Mouse (Mus musculus): ENCODE measurements around the gene Hyal4. TPM values are rescaled to one million over a fixed set of nuclear protein-coding genes. Genes with fewer than 3 reads are reported as not detected.

The Hyal4 gene
- polyA plus RNA-seq, 1 experiment from 2014 or later = 0.99 TPM

DNA sequence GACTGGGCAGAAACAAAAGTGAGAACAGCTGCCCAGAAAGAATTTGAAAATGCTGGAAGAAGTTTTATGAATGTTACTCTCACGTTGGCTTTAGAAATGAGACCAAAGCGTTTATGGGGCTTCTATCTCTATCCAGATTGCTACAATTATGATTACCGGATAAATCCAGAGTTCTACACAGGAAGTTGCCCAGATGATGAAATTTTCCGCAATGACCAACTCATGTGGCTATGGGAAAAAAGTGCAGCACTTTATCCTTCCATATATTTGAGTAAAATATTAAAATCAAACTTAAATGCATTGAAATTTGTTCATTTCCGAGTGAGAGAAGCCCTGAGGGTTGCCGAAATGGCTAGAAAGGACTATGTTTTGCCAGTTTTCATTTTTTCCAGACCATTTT, 13.6 kb upstream of the Hyal4 start:
- Histone ChIP-seq H3K36me3 (ENCODE audit: control insufficient read depth, insufficient read depth, low read length) (no peaks in the 10 kb centered on the region), H3K9me3 (ENCODE audit: control insufficient read depth, low read length) (no peaks in the 10 kb centered on the region), H3K27me3 (ENCODE audit: control insufficient read depth, insufficient read depth, low read length) (no peaks in the 10 kb centered on the region), H3K4me2 (replicated peaks; ENCODE audit: low read depth) (no peak overlapping the region), H3K4me1 (replicated peaks; ENCODE audit: control insufficient read depth, insufficient read depth) (no peaks in the 10 kb centered on the region), H3K9ac (ENCODE audit: low read length) (no peak overlapping the region), H3K27ac (replicated peaks) (no peak overlapping the region), H3K4me3 (ENCODE audit: low read depth, low read length) (no peak overlapping the region)
- WGBS = 80% methylated on average over 6 of the region's 6 CpGs
- ATAC-seq (ENCODE audit: low FRiP score, low TSS enrichment) = no peak
- TF ChIP-seq CTCF (IDR thresholded peaks at IDR 0.05; ENCODE audit: low read depth) = no peak
- no peak for TF ChIP-seq EP300 (optimal IDR thresholded peaks at IDR 0.05)
- DNase-seq (ENCODE audit: low spot score) = no peak

DNA sequence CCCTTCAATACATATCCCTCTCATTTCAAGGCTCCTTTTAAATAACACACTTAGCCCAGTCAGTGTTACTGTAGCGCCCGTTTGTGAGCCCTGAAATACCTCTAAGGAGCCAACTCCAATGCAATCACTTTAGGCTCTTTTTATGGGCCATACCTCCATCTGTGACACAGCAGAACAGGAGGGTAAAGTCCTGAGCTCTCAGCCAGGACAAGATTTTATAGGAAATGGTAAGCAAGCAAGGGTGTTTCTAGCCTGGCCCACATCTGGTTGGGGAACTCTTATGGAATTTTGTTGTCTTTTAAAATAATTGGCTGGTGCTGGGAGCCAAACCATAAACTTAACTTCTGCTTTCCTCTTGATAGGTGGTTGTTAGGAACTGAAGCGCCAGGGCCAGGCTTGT, 11.2 kb downstream of the Hyal4 start:
- 83% methylated on average over 3 of the region's 3 CpGs for WGBS
- DNase-seq (ENCODE audit: low spot score) = no peak
- no peaks in the 10 kb centered on the region for H3K27me3 ChIP-seq (ENCODE audit: control insufficient read depth, insufficient read depth, low read length)
- no peaks in the 10 kb centered on the region for H3K4me1 ChIP-seq (replicated peaks; ENCODE audit: control insufficient read depth, insufficient read depth)
- H3K36me3 ChIP-seq (ENCODE audit: control insufficient read depth, insufficient read depth, low read length) = no peaks in the 10 kb centered on the region
- H3K4me2 ChIP-seq (replicated peaks; ENCODE audit: low read depth) = no peak overlapping the region
- no peaks in the 10 kb centered on the region for H3K9me3 ChIP-seq (ENCODE audit: control insufficient read depth, low read length)
- H3K27ac ChIP-seq (replicated peaks) = no peak overlapping the region
- H3K4me3 ChIP-seq (ENCODE audit: low read depth, low read length) = no peak overlapping the region
- H3K9ac ChIP-seq (ENCODE audit: low read length) = no peak overlapping the region
- no peak for ATAC-seq (ENCODE audit: low FRiP score, low TSS enrichment)
- TF ChIP-seq EP300 (optimal IDR thresholded peaks at IDR 0.05) (no peak), CTCF (IDR thresholded peaks at IDR 0.05; ENCODE audit: low read depth) (no peak)

DNA sequence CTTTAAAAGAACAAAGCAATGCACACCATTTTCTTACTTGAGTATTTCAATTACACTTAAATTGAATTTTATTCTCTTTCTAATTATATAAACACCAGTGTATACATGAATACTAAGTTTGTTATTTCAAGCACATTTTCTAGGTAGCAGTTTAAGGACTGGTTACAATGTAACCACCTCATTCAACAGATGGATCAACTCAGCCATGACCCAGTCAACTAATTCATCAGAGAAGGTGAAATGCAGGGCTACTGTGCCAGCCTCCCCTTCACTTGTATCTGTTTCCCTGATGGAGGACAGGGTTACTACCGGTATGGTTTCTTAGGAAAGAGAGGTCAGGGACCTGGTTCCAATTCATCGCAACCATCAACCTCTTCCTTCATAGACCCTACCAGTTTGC, 18.1 kb downstream of the Hyal4 start:
- no peak overlapping the region for H3K4me3 ChIP-seq (ENCODE audit: low read depth, low read length)
- DNase-seq (ENCODE audit: low spot score) = no peak
- H3K9ac ChIP-seq (ENCODE audit: low read length) = no peak overlapping the region
- no peaks in the 10 kb centered on the region for H3K4me1 ChIP-seq (replicated peaks; ENCODE audit: control insufficient read depth, insufficient read depth)
- WGBS = 76% methylated on average over 2 of the region's 2 CpGs
- ATAC-seq (ENCODE audit: low FRiP score, low TSS enrichment) = no peak
- TF ChIP-seq EP300 (optimal IDR thresholded peaks at IDR 0.05) (no peak), CTCF (IDR thresholded peaks at IDR 0.05; ENCODE audit: low read depth) (no peak)
- no peak overlapping the region for H3K4me2 ChIP-seq (replicated peaks; ENCODE audit: low read depth)
- no peaks in the 10 kb centered on the region for H3K27me3 ChIP-seq (ENCODE audit: control insufficient read depth, insufficient read depth, low read length)
- no peak overlapping the region for H3K27ac ChIP-seq (replicated peaks)
- H3K36me3 ChIP-seq (ENCODE audit: control insufficient read depth, insufficient read depth, low read length) = no peaks in the 10 kb centered on the region
- H3K9me3 ChIP-seq (ENCODE audit: control insufficient read depth, low read length) = no peaks in the 10 kb centered on the region

DNA sequence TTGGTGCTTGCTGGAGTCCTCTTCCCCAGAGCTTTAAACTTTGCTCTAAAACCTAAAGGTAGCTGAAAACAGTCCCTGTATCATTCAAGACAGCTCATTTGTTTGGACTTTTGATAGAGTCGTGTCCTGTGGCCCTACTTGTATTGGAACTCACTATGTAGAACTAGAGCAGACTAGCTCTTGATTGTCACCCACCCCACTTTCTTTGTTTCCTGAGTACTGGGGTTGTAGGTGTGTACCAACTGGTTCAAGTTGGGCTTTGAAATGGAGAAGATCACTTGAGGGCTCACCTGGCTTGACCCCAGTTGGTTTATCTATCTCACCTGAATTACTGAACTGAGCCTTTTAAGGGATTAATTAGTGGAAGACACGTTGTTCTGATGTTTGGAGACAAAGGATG, 31.1 kb downstream of the Hyal4 start:
- TF ChIP-seq CTCF (IDR thresholded peaks at IDR 0.05; ENCODE audit: low read depth) (no peak), EP300 (optimal IDR thresholded peaks at IDR 0.05) (no peak)
- Histone ChIP-seq H3K4me2 (replicated peaks; ENCODE audit: low read depth) (no peak overlapping the region), H3K9me3 (ENCODE audit: control insufficient read depth, low read length) (no peaks in the 10 kb centered on the region)

DNA sequence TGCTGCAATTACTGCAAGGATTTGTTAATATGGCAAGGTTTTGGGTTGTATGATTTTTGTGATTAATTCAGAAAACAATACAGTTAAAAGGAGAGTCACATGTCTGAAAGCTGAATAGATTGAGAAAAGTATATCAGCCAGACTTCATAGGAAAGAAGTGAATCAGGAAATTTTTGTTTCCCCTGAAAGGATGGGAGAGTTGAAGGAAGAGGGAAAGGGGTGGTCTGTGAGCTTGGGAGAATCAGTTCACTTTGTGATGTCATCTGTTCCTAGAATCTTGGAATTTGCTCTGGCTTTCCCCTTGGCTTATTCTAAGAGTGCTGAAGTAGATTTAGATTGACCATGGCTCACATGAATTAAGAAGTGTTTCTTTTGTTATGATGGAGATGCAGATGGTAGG, 42.8 kb downstream of the Hyal4 start, which contains the start of gene Spam1:
TSS of gene Spam1 (plus strand) at position 301 of the 400 bp plus-strand sequence.
- no peak for TF ChIP-seq EP300 (optimal IDR thresholded peaks at IDR 0.05)
- TF ChIP-seq CTCF (IDR thresholded peaks at IDR 0.05; ENCODE audit: low read depth) = no peak
- ATAC-seq (ENCODE audit: low FRiP score, low TSS enrichment) (no peak), DNase-seq (ENCODE audit: low spot score) (no peak)
- H3K4me3 ChIP-seq (ENCODE audit: low read depth, low read length) = no peak within 1 kb of the TSS
- no peak within 1 kb of the TSS for H3K9ac ChIP-seq (ENCODE audit: low read length)
- no peaks in the 10 kb centered on the region for H3K27me3 ChIP-seq (ENCODE audit: control insufficient read depth, insufficient read depth, low read length)
- no peak within 1 kb of the TSS for H3K27ac ChIP-seq (replicated peaks)
- H3K4me1 ChIP-seq (replicated peaks; ENCODE audit: control insufficient read depth, insufficient read depth) = no peaks in the 10 kb centered on the region
- H3K36me3 ChIP-seq (ENCODE audit: control insufficient read depth, insufficient read depth, low read length) = no peaks in the 10 kb centered on the region
- no peak within 1 kb of the TSS for H3K4me2 ChIP-seq (replicated peaks; ENCODE audit: low read depth)
- no peaks in the 10 kb centered on the region for H3K9me3 ChIP-seq (ENCODE audit: control insufficient read depth, low read length)

More for the DNA sequence above, 31.1 kb downstream of the Hyal4 start:
- Histone ChIP-seq H3K4me3 (ENCODE audit: low read depth, low read length) (no peak overlapping the region), H3K27ac (replicated peaks) (no peak overlapping the region), H3K9ac (ENCODE audit: low read length) (no peak overlapping the region), H3K4me1 (replicated peaks; ENCODE audit: control insufficient read depth, insufficient read depth) (no peaks in the 10 kb centered on the region), H3K36me3 (ENCODE audit: control insufficient read depth, insufficient read depth, low read length) (no peaks in the 10 kb centered on the region), H3K27me3 (ENCODE audit: control insufficient read depth, insufficient read depth, low read length) (no peaks in the 10 kb centered on the region)
- DNase-seq (ENCODE audit: low spot score) (no peak), ATAC-seq (ENCODE audit: low FRiP score, low TSS enrichment) (no peak)
- WGBS = 42% methylated on average over 2 of the region's 2 CpGs

Other genes starting within 250 kb of the Hyal4 start
- gene Iqub, start 233.3 kb upstream of the Hyal4 start, polyA plus RNA-seq (2015; fragmentation: Nextera tagmentation; extraction: Ambion mirVana) = not detected in 2 replicates
- gene Ndufa5, start 220.3 kb upstream of the Hyal4 start, polyA plus RNA-seq (2015; fragmentation: Nextera tagmentation; extraction: Ambion mirVana) = 414 and 442 TPM in 2 replicates
- gene Asb15, start 220.2 kb upstream of the Hyal4 start, polyA plus RNA-seq (2015; fragmentation: Nextera tagmentation; extraction: Ambion mirVana) = 0.04 and 0.06 TPM in 2 replicates
- 0.10 TPM in 1 of 2 replicates, not detected in the other for gene Lmod2, start 150.6 kb upstream of the Hyal4 start, polyA plus RNA-seq (2015; fragmentation: Nextera tagmentation; extraction: Ambion mirVana)
- gene Wasl, start 83.3 kb upstream of the Hyal4 start, polyA plus RNA-seq (2015; fragmentation: Nextera tagmentation; extraction: Ambion mirVana) = 73.5 and 80.9 TPM in 2 replicates
- gene Hyal6, start 15.1 kb upstream of the Hyal4 start, polyA plus RNA-seq (2015; fragmentation: Nextera tagmentation; extraction: Ambion mirVana) = not detected in 2 replicates
- gene Spam1, start 42.9 kb downstream of the Hyal4 start, polyA plus RNA-seq (2015; fragmentation: Nextera tagmentation; extraction: Ambion mirVana) = not detected in 2 replicates
- gene Hyal5, start 109.7 kb downstream of the Hyal4 start, polyA plus RNA-seq (2015; fragmentation: Nextera tagmentation; extraction: Ambion mirVana) = not detected in 2 replicates
- 0.96 and 1.0 TPM in 2 replicates for gene Tmem229a, start 208.0 kb downstream of the Hyal4 start, polyA plus RNA-seq (2015; fragmentation: Nextera tagmentation; extraction: Ambion mirVana)

All from stomach, postnatal 0 days (tissue).